Mouse (Mus musculus): ENCODE measurements around the gene Gadl1.

Gene Gadl1

GRCm38 (mm10) chr9:116087880-116088279 lies 178.6 kb downstream of the Gadl1 start:
- DNase-seq (ENCODE audit: low spot score in 2 of 2) = peak; percentile 47 to 58

- no peak for DNase-seq (ENCODE audit: low spot score in 2 of 2)
Observed at GRCm38 (mm10) chr9:116088912-116089311, 179.7 kb downstream of the Gadl1 start.

GRCm38 (mm10) chr9:116090296-116090695 lies 181.0 kb downstream of the Gadl1 start:
- DNase-seq (ENCODE audit: low spot score in 2 of 2) = no peak

GRCm38 (mm10) chr9:116091101-116091841 lies 182.0 kb downstream of the Gadl1 start:
- no peak for DNase-seq (ENCODE audit: low spot score in 2 of 2)

- DNase-seq (ENCODE audit: low spot score in 2 of 2) = no peak
Observed at GRCm38 (mm10) chr9:116091921-116092320, 182.7 kb downstream of the Gadl1 start.

GRCm38 (mm10) chr9:116098724-116099595 lies 189.7 kb downstream of the Gadl1 start:
- peak in 1 of 2 experiments; percentile 38 for DNase-seq (ENCODE audit: low spot score in 2 of 2)

GRCm38 (mm10) chr9:116099596-116099993 lies 190.3 kb downstream of the Gadl1 start:
- no peak for DNase-seq (ENCODE audit: low spot score in 2 of 2)

- DNase-seq (ENCODE audit: low spot score in 2 of 2) = no peak
Observed at GRCm38 (mm10) chr9:116100015-116100414, 190.8 kb downstream of the Gadl1 start.

GRCm38 (mm10) chr9:116101842-116102241 lies 192.6 kb downstream of the Gadl1 start:
- no peak for DNase-seq (ENCODE audit: low spot score in 2 of 2)

GRCm38 (mm10) chr9:116104770-116105169 lies 195.5 kb downstream of the Gadl1 start:
- no peak for DNase-seq (ENCODE audit: low spot score in 2 of 2)

GRCm38 (mm10) chr9:116108729-116109128 lies 199.5 kb downstream of the Gadl1 start:
- DNase-seq (ENCODE audit: low spot score in 2 of 2) = no peak

- DNase-seq (ENCODE audit: low spot score in 2 of 2) = no peak
Observed at GRCm38 (mm10) chr9:116111149-116111970, 202.1 kb downstream of the Gadl1 start.

- no peak for DNase-seq (ENCODE audit: low spot score in 2 of 2)
Observed at GRCm38 (mm10) chr9:116114339-116114738, 205.1 kb downstream of the Gadl1 start.

- no peak for DNase-seq (ENCODE audit: low spot score in 2 of 2)
Observed at GRCm38 (mm10) chr9:116115875-116116274, 206.6 kb downstream of the Gadl1 start.

GRCm38 (mm10) chr9:116118332-116118872 lies 209.1 kb downstream of the Gadl1 start:
- no peak for DNase-seq (ENCODE audit: low spot score in 2 of 2)

- no peak for DNase-seq (ENCODE audit: low spot score in 2 of 2)
Observed at GRCm38 (mm10) chr9:116119990-116120389, 210.7 kb downstream of the Gadl1 start.

- no peak for DNase-seq (ENCODE audit: low spot score in 2 of 2)
Observed at GRCm38 (mm10) chr9:116121472-116121871, 212.2 kb downstream of the Gadl1 start.

- no peak for DNase-seq (ENCODE audit: low spot score in 2 of 2)
Observed at GRCm38 (mm10) chr9:116122544-116122943, 213.3 kb downstream of the Gadl1 start.

- no peak for DNase-seq (ENCODE audit: low spot score in 2 of 2)
Observed at GRCm38 (mm10) chr9:116122969-116123589, 213.8 kb downstream of the Gadl1 start.
